Mouse (Mus musculus): ENCODE data around the gene Golga4. TPM values are rescaled to one million over a fixed set of nuclear protein-coding genes. Genes with fewer than 3 reads are reported as not detected.

Golga4 gene
- polyA plus RNA-seq, 1 experiment from 2014 or later, result 42.9 TPM

GRCm38 (mm10) chr9:118510941-118511690 is 5.0 kb downstream of the Golga4 start:
- DNase-seq (ENCODE audit: low spot score) (no peak), ATAC-seq (replicated peaks; ENCODE audit: low FRiP score) (no peak)
- peaks cover 40% of the 10 kb centered on the region for H3K4me1 ChIP-seq (replicated peaks; ENCODE audit: control insufficient read depth, insufficient read depth, low read length)
- no peak overlapping the region for H3K9ac ChIP-seq (ENCODE audit: low read depth, low read length)
- WGBS, result 74% methylated on average over 15 of the region's 15 CpGs
- peaks cover 5% of the 10 kb centered on the region; the same call in 1 of the 2 replicates for H3K36me3 ChIP-seq (ENCODE audit: control insufficient read depth, insufficient read depth, low read length)
- no peaks in the 10 kb centered on the region for H3K9me3 ChIP-seq (ENCODE audit: control insufficient read depth, low read length)
- H3K27me3 ChIP-seq (replicated peaks; ENCODE audit: control insufficient read depth, insufficient read depth, low read length), result no peaks in the 10 kb centered on the region
- no peak overlapping the region for H3K4me2 ChIP-seq
- H3K27ac ChIP-seq (ENCODE audit: low read depth, low read length), result no peak overlapping the region
- no peak overlapping the region for H3K4me3 ChIP-seq (ENCODE audit: low read depth, low read length)

GRCm38 (mm10) chr9:118512681-118513233 is 6.7 kb downstream of the Golga4 start:
- Histone ChIP-seq H3K4me3 (ENCODE audit: low read depth, low read length) (no peak overlapping the region), H3K36me3 (ENCODE audit: control insufficient read depth, insufficient read depth, low read length) (peaks cover 5% of the 10 kb centered on the region; the same call in 1 of the 2 replicates), H3K4me2 (no peak overlapping the region; the same call in 1 of the 2 replicates), H3K9me3 (ENCODE audit: control insufficient read depth, low read length) (no peaks in the 10 kb centered on the region), H3K27me3 (replicated peaks; ENCODE audit: control insufficient read depth, insufficient read depth, low read length) (no peaks in the 10 kb centered on the region), H3K4me1 (replicated peaks; ENCODE audit: control insufficient read depth, insufficient read depth, low read length) (peaks cover 40% of the 10 kb centered on the region), H3K27ac (ENCODE audit: low read depth, low read length) (no peak overlapping the region), H3K9ac (ENCODE audit: low read depth, low read length) (no peak overlapping the region)
- ATAC-seq (replicated peaks; ENCODE audit: low FRiP score) (0 out of 2 replicates have a peak, but pooled peaks have one; percentile 56), DNase-seq (ENCODE audit: low spot score) (no peak)
- 58% methylated on average over 3 of the region's 3 CpGs for WGBS

DNA sequence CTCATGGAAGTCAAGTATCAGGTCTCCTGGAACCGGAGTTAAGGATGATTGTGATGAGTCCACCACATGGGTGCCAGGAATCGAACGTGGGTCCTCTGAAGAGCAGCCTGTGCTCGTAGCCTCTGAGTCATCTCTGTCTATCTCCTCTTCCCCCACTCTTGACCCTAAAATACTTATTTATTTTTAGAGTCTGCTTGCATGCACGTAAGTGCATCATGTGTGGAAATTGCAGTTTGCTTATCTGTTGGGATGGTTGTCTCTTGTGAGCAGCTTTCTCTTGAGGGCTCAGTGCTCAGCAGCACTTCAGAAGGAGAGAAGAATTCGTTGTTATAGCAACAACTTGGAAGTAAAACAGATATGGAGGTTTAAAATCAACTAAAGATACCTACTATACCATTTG is 9.4 kb downstream of the Golga4 start:
- ATAC-seq (replicated peaks; ENCODE audit: low FRiP score) (no peak), DNase-seq (ENCODE audit: low spot score) (no peak)
- no peak overlapping the region for H3K4me3 ChIP-seq (ENCODE audit: low read depth, low read length)
- H3K27ac ChIP-seq (ENCODE audit: low read depth, low read length), result no peak overlapping the region
- H3K36me3 ChIP-seq (ENCODE audit: control insufficient read depth, insufficient read depth, low read length), result peaks cover 5% of the 10 kb centered on the region; the same call in 1 of the 2 replicates
- no peaks in the 10 kb centered on the region for H3K27me3 ChIP-seq (replicated peaks; ENCODE audit: control insufficient read depth, insufficient read depth, low read length)
- no peaks in the 10 kb centered on the region for H3K9me3 ChIP-seq (ENCODE audit: control insufficient read depth, low read length)
- 80% methylated on average over 6 of the region's 6 CpGs for WGBS
- no peak overlapping the region for H3K9ac ChIP-seq (ENCODE audit: low read depth, low read length)
- H3K4me2 ChIP-seq, result no peak overlapping the region
- peaks cover 36% of the 10 kb centered on the region for H3K4me1 ChIP-seq (replicated peaks; ENCODE audit: control insufficient read depth, insufficient read depth, low read length)

- H3K9me3 ChIP-seq (ENCODE audit: control insufficient read depth, low read length), result no peaks in the 10 kb centered on the region
- no peak overlapping the region for H3K4me2 ChIP-seq
- no peaks in the 10 kb centered on the region for H3K27me3 ChIP-seq (replicated peaks; ENCODE audit: control insufficient read depth, insufficient read depth, low read length)
- no peak overlapping the region for H3K4me3 ChIP-seq (ENCODE audit: low read depth, low read length)
- WGBS, result 73% methylated on average over 3 of the region's 3 CpGs
- ATAC-seq (replicated peaks; ENCODE audit: low FRiP score) (no peak), DNase-seq (ENCODE audit: low spot score) (no peak)
- no peak overlapping the region for H3K9ac ChIP-seq (ENCODE audit: low read depth, low read length)
- peaks cover 5% of the 10 kb centered on the region; the same call in 1 of the 2 replicates for H3K36me3 ChIP-seq (ENCODE audit: control insufficient read depth, insufficient read depth, low read length)
- H3K27ac ChIP-seq (ENCODE audit: low read depth, low read length), result no peak overlapping the region
- H3K4me1 ChIP-seq (replicated peaks; ENCODE audit: control insufficient read depth, insufficient read depth, low read length), result peaks cover 31% of the 10 kb centered on the region
Measured at GRCm38 (mm10) chr9:118516162-118516561, 10.1 kb downstream of the Golga4 start.

DNA sequence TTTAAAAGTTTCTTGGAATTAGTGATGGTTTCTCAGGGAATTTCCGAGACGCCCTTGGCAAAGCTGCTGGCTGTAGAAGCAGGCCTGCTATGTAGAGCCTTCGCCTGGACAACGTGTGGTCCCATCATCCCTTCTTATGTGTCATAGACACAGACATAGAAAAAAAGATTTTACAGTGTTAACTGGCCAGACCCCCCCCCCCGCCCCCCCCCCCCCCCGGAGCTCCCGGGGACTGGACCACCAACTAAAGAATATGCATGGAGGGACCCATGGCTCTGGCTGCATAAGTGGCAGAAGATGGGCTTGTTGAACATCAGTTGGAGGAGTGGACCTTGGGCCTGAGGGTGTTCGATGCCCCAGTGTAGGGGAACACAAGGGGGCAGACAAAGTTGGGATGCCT is 11.6 kb downstream of the Golga4 start:
- 86% methylated on average over 8 of the region's 8 CpGs for WGBS
- H3K4me3 ChIP-seq (ENCODE audit: low read depth, low read length), result no peak overlapping the region
- H3K27me3 ChIP-seq (replicated peaks; ENCODE audit: control insufficient read depth, insufficient read depth, low read length), result no peaks in the 10 kb centered on the region
- DNase-seq (ENCODE audit: low spot score) (no peak), ATAC-seq (replicated peaks; ENCODE audit: low FRiP score) (no peak)
- H3K9ac ChIP-seq (ENCODE audit: low read depth, low read length), result no peak overlapping the region
- H3K4me1 ChIP-seq (replicated peaks; ENCODE audit: control insufficient read depth, insufficient read depth, low read length), result peaks cover 17% of the 10 kb centered on the region
- no peaks in the 10 kb centered on the region for H3K9me3 ChIP-seq (ENCODE audit: control insufficient read depth, low read length)
- no peak overlapping the region for H3K4me2 ChIP-seq
- H3K27ac ChIP-seq (ENCODE audit: low read depth, low read length), result no peak overlapping the region
- peaks cover 5% of the 10 kb centered on the region; the same call in 1 of the 2 replicates for H3K36me3 ChIP-seq (ENCODE audit: control insufficient read depth, insufficient read depth, low read length)

GRCm38 (mm10) chr9:118519101-118519500 is 13.0 kb downstream of the Golga4 start:
- DNase-seq (ENCODE audit: low spot score) (no peak), ATAC-seq (replicated peaks; ENCODE audit: low FRiP score) (no peak)
- Histone ChIP-seq H3K4me3 (ENCODE audit: low read depth, low read length) (no peak overlapping the region), H3K4me2 (no peak overlapping the region), H3K9me3 (ENCODE audit: control insufficient read depth, low read length) (no peaks in the 10 kb centered on the region), H3K27me3 (replicated peaks; ENCODE audit: control insufficient read depth, insufficient read depth, low read length) (no peaks in the 10 kb centered on the region), H3K36me3 (ENCODE audit: control insufficient read depth, insufficient read depth, low read length) (peaks cover 5% of the 10 kb centered on the region; the same call in 1 of the 2 replicates), H3K9ac (ENCODE audit: low read depth, low read length) (no peak overlapping the region), H3K4me1 (replicated peaks; ENCODE audit: control insufficient read depth, insufficient read depth, low read length) (peaks cover 15% of the 10 kb centered on the region), H3K27ac (ENCODE audit: low read depth, low read length) (no peak overlapping the region; the same call in 1 of the 2 replicates)
- 72% methylated on average over 8 of the region's 8 CpGs for WGBS

- ATAC-seq (replicated peaks; ENCODE audit: low FRiP score) (no peak), DNase-seq (ENCODE audit: low spot score) (no peak)
- no peak overlapping the region for H3K27ac ChIP-seq (ENCODE audit: low read depth, low read length)
Measured at GRCm38 (mm10) chr9:118520011-118520410, 13.9 kb downstream of the Golga4 start.

GRCm38 (mm10) chr9:118520858-118521257 is 14.8 kb downstream of the Golga4 start:
- WGBS, result 56% methylated on average over 3 of the region's 3 CpGs
- H3K4me1 ChIP-seq (replicated peaks; ENCODE audit: control insufficient read depth, insufficient read depth, low read length), result peaks cover 15% of the 10 kb centered on the region

More at GRCm38 (mm10) chr9:118520011-118520410, 13.9 kb downstream of the Golga4 start:
- Histone ChIP-seq H3K4me2 (no peak overlapping the region), H3K4me1 (replicated peaks; ENCODE audit: control insufficient read depth, insufficient read depth, low read length) (peaks cover 15% of the 10 kb centered on the region), H3K4me3 (ENCODE audit: low read depth, low read length) (no peak overlapping the region), H3K27me3 (replicated peaks; ENCODE audit: control insufficient read depth, insufficient read depth, low read length) (no peaks in the 10 kb centered on the region), H3K9ac (ENCODE audit: low read depth, low read length) (no peak overlapping the region), H3K36me3 (ENCODE audit: control insufficient read depth, insufficient read depth, low read length) (peaks cover 2% of the 10 kb centered on the region; the same call in 1 of the 2 replicates), H3K9me3 (ENCODE audit: control insufficient read depth, low read length) (no peaks in the 10 kb centered on the region)
- WGBS, result 56% methylated on average over 8 of the region's 8 CpGs

More at GRCm38 (mm10) chr9:118520858-118521257, 14.8 kb downstream of the Golga4 start:
- H3K27ac ChIP-seq (ENCODE audit: low read depth, low read length), result no peak overlapping the region
- H3K9ac ChIP-seq (ENCODE audit: low read depth, low read length), result no peak overlapping the region
- H3K36me3 ChIP-seq (ENCODE audit: control insufficient read depth, insufficient read depth, low read length), result peaks cover 4% of the 10 kb centered on the region; the same call in 1 of the 2 replicates
- DNase-seq (ENCODE audit: low spot score), result no peak
- H3K27me3 ChIP-seq (replicated peaks; ENCODE audit: control insufficient read depth, insufficient read depth, low read length), result no peaks in the 10 kb centered on the region
- no peak overlapping the region for H3K4me3 ChIP-seq (ENCODE audit: low read depth, low read length)
- no peak overlapping the region for H3K4me2 ChIP-seq
- ATAC-seq (replicated peaks; ENCODE audit: low FRiP score), result no peak
- no peaks in the 10 kb centered on the region for H3K9me3 ChIP-seq (ENCODE audit: control insufficient read depth, low read length)

Data from liver, embryonic 11.5 days (tissue).